Mouse (Mus musculus) lung, postnatal 0 days (tissue): ENCODE measurements around the gene Mafg. TPM values are rescaled to one million over a fixed set of nuclear protein-coding genes. Genes with fewer than 3 reads are reported as not detected.

Experiments used
- ATAC-seq: fragments of 200-750 bp; cut with Nextera tagmentation; 2 replicates; pipeline ENCODE4 v1.8.0; 2017; ENCODE audit warnings: moderate library complexity
- DNase-seq: peaks from one replicate; pipeline ENCODE4 v3.0.0-alpha.2; 2016; ENCODE audit warnings: low spot score
- H3K27ac ChIP-seq: fragments of 300-500 bp; sonication (generic); 2 replicates; pipeline ENCODE4 v1.5.1; 2014; ENCODE audit warnings: antibody characterized with exemption, mild to moderate bottlenecking, low read length, mixed read lengths
- H3K27me3 ChIP-seq: fragments of 300-500 bp; sonication (generic); replicated peaks from 2 replicates; pipeline ENCODE4 v1.6.1; 2014; ENCODE audit warnings: low read length, mixed read lengths; ENCODE audit not compliant: insufficient read depth
- H3K36me3 ChIP-seq: fragments of 300-500 bp; sonication (generic); 2 replicates; pipeline ENCODE4 v1.6.1; 2014; ENCODE audit warnings: low read length, mixed read lengths; ENCODE audit not compliant: insufficient read depth
- H3K4me1 ChIP-seq: fragments of 300-500 bp; sonication (generic); 2 replicates; pipeline ENCODE4 v1.6.1; 2014; ENCODE audit warnings: antibody characterized with exemption, low read depth, low read length, mixed read lengths; ENCODE audit not compliant: insufficient read depth
- H3K4me2 ChIP-seq: fragments of 300-500 bp; sonication (generic); replicated peaks from 2 replicates; pipeline ENCODE4 v1.6.1; 2014; ENCODE audit warnings: low read depth, mild to moderate bottlenecking, low read length, moderate library complexity, mixed read lengths
- H3K4me3 ChIP-seq: fragments of 300-500 bp; sonication (generic); 2 replicates; pipeline ENCODE4 v1.5.1; 2014; ENCODE audit warnings: low read depth, low read length
- H3K9ac ChIP-seq: fragments of 300-500 bp; sonication (generic); replicated peaks from 2 replicates; pipeline ENCODE4 v1.6.1; 2014; ENCODE audit warnings: low read depth, mild to moderate bottlenecking
- H3K9me3 ChIP-seq: fragments of 300-500 bp; sonication (generic); 2 replicates; pipeline ENCODE4 v1.6.1; 2016; ENCODE audit warnings: low read length, mixed read lengths
- CTCF ChIP-seq: IDR thresholded peaks from 2 replicates; pipeline ENCODE4 v1.5.1; 2016; ENCODE audit warnings: antibody characterized with exemption, mild to moderate bottlenecking
- EP300 ChIP-seq: IDR thresholded peaks from 2 replicates; pipeline ENCODE4 v1.6.1; 2016; ENCODE audit warnings: antibody characterized with exemption, mild to moderate bottlenecking, control low read depth
- WGBS: fragments of 180-500 bp; shearing (Covaris S2); extraction: QIAGEN DNeasy Blood & Tissue Kit; methylation state at CpG from one replicate; pipeline ENCODE4 v1.1.7; 2014; 5-methylcytosine and 5-hydroxymethylcytosine counted together
- polyA plus RNA-seq: library from polyadenylated mRNA; unstranded; fragments of >200 nt; fragmentation: Nextera tagmentation; extraction: Ambion mirVana; gene quantifications from 2 replicates; pipeline ENCODE4 v1.2.1, GENCODE M21; 2015

Mafg gene
- polyA plus RNA-seq, 1 experiment from 2014 or later = 25.9 TPM

DNA sequence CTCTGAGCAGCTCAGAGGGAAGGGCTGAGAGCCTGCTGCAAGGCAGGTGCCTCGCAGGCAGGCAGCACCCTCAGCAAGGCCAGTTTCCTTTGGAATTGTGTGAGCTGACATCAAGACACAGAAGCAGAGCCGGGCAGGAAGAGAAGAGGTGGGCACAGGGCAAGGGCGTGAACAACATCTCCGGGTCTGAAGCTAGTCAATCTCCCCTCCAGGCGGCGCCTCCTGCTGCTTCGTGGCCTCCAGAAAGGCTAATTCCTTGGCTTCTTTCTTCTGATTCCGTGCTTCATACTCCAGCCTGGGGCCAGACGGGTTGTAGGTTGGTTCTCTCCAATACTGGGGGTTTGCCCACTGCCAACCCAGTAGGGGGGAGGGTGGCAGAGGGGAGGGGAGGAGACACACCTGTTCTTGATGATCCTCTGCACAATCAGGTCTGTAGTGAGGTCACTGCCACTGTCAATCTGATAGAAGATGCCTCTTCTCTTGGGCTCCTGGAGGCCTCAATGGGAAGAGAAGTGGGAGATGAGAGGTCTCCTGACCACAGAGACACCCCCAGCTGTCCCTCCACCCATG is 22.8 kb downstream of the Mafg start:
- Histone ChIP-seq H3K27me3 (no peaks in the 10 kb centered on the region), H3K4me2 (no peak overlapping the region), H3K36me3 (0 out of 2 replicates have a peak, but pooled peaks cover 5% of the 10 kb centered on the region), H3K4me1 (peaks cover 7% of the 10 kb centered on the region; the same call in 1 of the 2 replicates), H3K9me3 (no peaks in the 10 kb centered on the region), H3K4me3 (no peak overlapping the region), H3K27ac (no peak overlapping the region), H3K9ac (no peak overlapping the region)
- DNase-seq (no peak), ATAC-seq (no peak)
- TF ChIP-seq EP300 (no peak), CTCF (no peak)
- WGBS = 83% methylated on average over 9 of the region's 9 CpGs

GRCm38 (mm10) chr11:120609250-120609649 is 24.1 kb downstream of the Mafg start:
- Histone ChIP-seq H3K9me3 (no peaks in the 10 kb centered on the region), H3K4me2 (no peak overlapping the region), H3K4me3 (no peak overlapping the region), H3K4me1 (peaks cover 7% of the 10 kb centered on the region; the same call in 1 of the 2 replicates), H3K27me3 (no peaks in the 10 kb centered on the region), H3K27ac (no peak overlapping the region), H3K9ac (no peak overlapping the region), H3K36me3 (0 out of 2 replicates have a peak, but pooled peaks cover 12% of the 10 kb centered on the region)
- no peak for DNase-seq
- no peak for ATAC-seq
- TF ChIP-seq EP300 (no peak), CTCF (no peak)
- WGBS = 55% methylated on average over 8 of the region's 8 CpGs

DNA sequence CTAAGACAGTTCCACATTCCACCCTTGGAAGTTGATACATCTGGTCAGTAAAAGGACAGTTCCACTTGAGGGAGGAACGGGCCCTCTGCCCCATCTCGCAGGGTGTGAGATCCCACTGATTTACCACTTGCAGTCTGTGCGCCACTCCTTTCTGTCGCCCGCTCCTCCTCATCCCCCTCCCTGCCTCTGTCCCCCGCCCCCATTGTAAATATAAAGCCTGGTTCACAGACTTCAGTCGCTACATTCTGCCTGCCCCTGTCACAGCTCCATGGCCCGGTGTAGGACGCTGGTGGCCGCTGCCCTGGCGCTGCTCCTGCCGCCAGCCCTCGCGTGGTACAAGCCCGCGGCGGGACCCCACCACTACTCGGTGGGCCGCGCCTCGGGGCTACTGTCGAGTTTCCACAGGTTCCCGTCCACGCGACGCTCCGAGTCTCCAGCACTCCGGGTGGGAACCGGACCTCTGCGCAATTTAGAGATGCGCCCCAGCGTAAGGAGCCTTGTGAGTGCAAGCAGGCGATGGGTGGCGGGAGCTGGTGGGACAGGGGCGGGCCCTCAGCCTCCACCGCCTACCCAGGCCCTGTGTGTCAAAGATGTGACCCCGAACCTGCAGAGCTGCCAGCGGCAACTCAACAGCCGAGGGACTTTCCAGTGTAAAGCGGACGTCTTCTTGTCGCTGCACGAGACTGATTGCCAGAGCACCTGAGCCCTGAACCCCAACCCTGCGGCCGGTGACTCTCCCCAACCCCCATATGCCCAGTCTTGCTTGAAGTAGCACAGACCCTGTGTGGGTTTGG is 25.0 kb downstream of the Mafg start, which contains the start of gene Npb:
Gene Npb (plus strand): TSS at position 237 of the 794 bp plus-strand sequence.
- Histone ChIP-seq H3K4me3 (peak within 1 kb of the TSS; percentile 26), H3K27me3 (no peaks in the 10 kb centered on the region), H3K27ac (no peak within 1 kb of the TSS), H3K9me3 (no peaks in the 10 kb centered on the region), H3K36me3 (0 out of 2 replicates have a peak, but pooled peaks cover 12% of the 10 kb centered on the region), H3K9ac (peak within 1 kb of the TSS; percentile 23; the same call in 1 of the 2 replicates), H3K4me1 (peaks cover 7% of the 10 kb centered on the region; the same call in 1 of the 2 replicates), H3K4me2 (peak within 1 kb of the TSS; percentile 54)
- TF ChIP-seq EP300 (no peak), CTCF (no peak)
- 5% methylated on average over 45 of the region's 45 CpGs for WGBS
- DNase-seq = no peak
- peak; percentile 20; the same call in 1 of the 2 replicates for ATAC-seq

- ATAC-seq (peak; percentile 16; the same call in 1 of the 2 replicates), DNase-seq (no peak)
- Histone ChIP-seq H3K4me2 (no peak overlapping the region), H3K27me3 (no peaks in the 10 kb centered on the region), H3K4me1 (peaks cover 7% of the 10 kb centered on the region; the same call in 1 of the 2 replicates), H3K9ac (no peak overlapping the region), H3K9me3 (no peaks in the 10 kb centered on the region), H3K27ac (no peak overlapping the region), H3K4me3 (no peak overlapping the region), H3K36me3 (0 out of 2 replicates have a peak, but pooled peaks cover 8% of the 10 kb centered on the region)
- TF ChIP-seq EP300 = no peak
- no peak for TF ChIP-seq CTCF
- 55% methylated on average over 4 of the region's 4 CpGs for WGBS
These were observed 26.6 kb downstream of the Mafg start for GRCm38 (mm10) chr11:120606764-120607163.

- H3K9ac ChIP-seq = no peak overlapping the region
- no peaks in the 10 kb centered on the region for H3K27me3 ChIP-seq
- H3K36me3 ChIP-seq = 0 out of 2 replicates have a peak, but pooled peaks cover 6% of the 10 kb centered on the region
- peaks cover 7% of the 10 kb centered on the region; the same call in 1 of the 2 replicates for H3K4me1 ChIP-seq
- no peak for DNase-seq
- WGBS = 91% methylated on average over 7 of the region's 7 CpGs
- H3K4me2 ChIP-seq = no peak overlapping the region
- H3K4me3 ChIP-seq = no peak overlapping the region
- no peak for ATAC-seq
- TF ChIP-seq CTCF (no peak), EP300 (no peak)
- H3K27ac ChIP-seq = no peak overlapping the region
- H3K9me3 ChIP-seq = no peaks in the 10 kb centered on the region
These were observed 27.7 kb downstream of the Mafg start for GRCm38 (mm10) chr11:120605667-120606066.

GRCm38 (mm10) chr11:120603545-120603944 is 29.9 kb downstream of the Mafg start:
- TF ChIP-seq CTCF (no peak), EP300 (no peak)
- 63% methylated on average over 2 of the region's 2 CpGs for WGBS
- H3K27ac ChIP-seq = no peak overlapping the region

More at GRCm38 (mm10) chr11:120603545-120603944, 29.9 kb downstream of the Mafg start:
- H3K9me3 ChIP-seq = no peaks in the 10 kb centered on the region
- no peaks in the 10 kb centered on the region for H3K27me3 ChIP-seq
- no peak overlapping the region for H3K4me2 ChIP-seq
- DNase-seq = no peak
- H3K36me3 ChIP-seq = 0 out of 2 replicates have a peak, but pooled peaks cover 6% of the 10 kb centered on the region
- ATAC-seq = no peak
- peaks cover 10% of the 10 kb centered on the region; the same call in 1 of the 2 replicates for H3K4me1 ChIP-seq
- H3K4me3 ChIP-seq = no peak overlapping the region
- no peak overlapping the region for H3K9ac ChIP-seq
